Mouse (Mus musculus) olfactory bulb, adult 2 months (tissue): ENCODE data around the gene Klf6.

Experiments
- CTCF ChIP-seq: fragments of 200-500 bp; IDR thresholded peaks from 2 replicates; pipeline ENCODE4 v1.5.1; 2012; ENCODE audit warnings: low read depth, mild to moderate bottlenecking, low read length, moderate library complexity; ENCODE audit not compliant: insufficient read depth
- POLR2A ChIP-seq: fragments of 200-500 bp; IDR thresholded peaks from 2 replicates; pipeline ENCODE4 v1.6.1; 2012; ENCODE audit warnings: mild to moderate bottlenecking, low read depth, low read length, moderate library complexity; ENCODE audit not compliant: insufficient read depth

- TF ChIP-seq CTCF (no peak), POLR2A (no peak)
These were observed 38.4 kb downstream of the Klf6 start for GRCm38 (mm10) chr13:5899641-5900040.
